Mouse (Mus musculus) hindbrain, postnatal 0 days (tissue): ENCODE results near the gene Ahnak2. TPM values are rescaled to one million over a fixed set of nuclear protein-coding genes. Genes with fewer than 3 reads are reported as not detected.

Experiments used
- ATAC-seq: fragments of 200-750 bp; cut with Nextera tagmentation; 2 replicates; pipeline ENCODE4 v1.8.0; 2017; ENCODE audit warnings: mild to moderate bottlenecking, moderate TSS enrichment, moderate library complexity
- DNase-seq: peaks from one replicate; pipeline ENCODE4 v3.0.0-alpha.2; 2015; ENCODE audit warnings: low spot score
- H3K27ac ChIP-seq: fragments of 300-500 bp; sonication (generic); 2 replicates; pipeline ENCODE4 v1.5.1; 2014; ENCODE audit warnings: mild to moderate bottlenecking
- H3K27me3 ChIP-seq: fragments of 300-500 bp; sonication (generic); 2 replicates; pipeline ENCODE4 v1.6.1; 2014; ENCODE audit warnings: low read length, mixed read lengths; ENCODE audit not compliant: insufficient read depth
- H3K36me3 ChIP-seq: fragments of 300-500 bp; sonication (generic); 2 replicates; pipeline ENCODE4 v1.6.1; 2014; ENCODE audit warnings: low read length, mixed read lengths; ENCODE audit not compliant: insufficient read depth
- H3K4me1 ChIP-seq: fragments of 300-500 bp; sonication (generic); 2 replicates; pipeline ENCODE4 v1.6.1; 2014; ENCODE audit warnings: antibody characterized with exemption, low read length, mixed read lengths; ENCODE audit not compliant: insufficient read depth
- H3K4me2 ChIP-seq: fragments of 300-500 bp; sonication (generic); 2 replicates; pipeline ENCODE4 v1.6.1; 2014; ENCODE audit warnings: low read depth, mild to moderate bottlenecking, low read length, moderate library complexity, mixed read lengths
- H3K4me3 ChIP-seq: fragments of 300-500 bp; sonication (generic); 2 replicates; pipeline ENCODE4 v1.5.1; 2014; ENCODE audit warnings: low read length
- H3K9ac ChIP-seq: fragments of 300-500 bp; sonication (generic); replicated peaks from 2 replicates; pipeline ENCODE4 v1.6.1; 2014; ENCODE audit warnings: mild to moderate bottlenecking, low read length, moderate library complexity, mixed read lengths
- H3K9me3 ChIP-seq: fragments of 300-500 bp; sonication (generic); 2 replicates; pipeline ENCODE4 v1.6.1; 2016; ENCODE audit warnings: low read length, mixed read lengths
- CTCF ChIP-seq: IDR thresholded peaks from 2 replicates; pipeline ENCODE4 v1.5.1; 2016; ENCODE audit warnings: antibody characterized with exemption, control low read depth, low read depth
- WGBS: fragments of 180-500 bp; shearing (Covaris S2); extraction: QIAGEN DNeasy Blood & Tissue Kit; methylation state at CpG from one replicate; pipeline ENCODE4 v1.1.7; 2014; 5-methylcytosine and 5-hydroxymethylcytosine counted together
- polyA plus RNA-seq: library from polyadenylated mRNA; unstranded; fragments of >200 nt; fragmentation: Nextera tagmentation; extraction: Ambion mirVana; gene quantifications from 2 replicates; pipeline ENCODE4 v1.2.1, GENCODE M21; 2015
- total RNA-seq: library from RNA; depleted of rRNA; stranded (reverse); fragments of >200 nt; gene quantifications from 2 replicates; pipeline ENCODE4 v1.2.3, GENCODE M21; 2014

Ahnak2 gene
- total and polyA plus RNA-seq, 2 experiments from 2014 or later = 3.3 to 7.7 TPM

GRCm38 (mm10) chr12:112768166-112768565 is 34.3 kb downstream of the Ahnak2 start:
- Histone ChIP-seq H3K4me1 (no peaks in the 10 kb centered on the region), H3K27ac (no peak overlapping the region), H3K36me3 (no peaks in the 10 kb centered on the region), H3K27me3 (no peaks in the 10 kb centered on the region), H3K4me3 (no peak overlapping the region), H3K9me3 (no peaks in the 10 kb centered on the region), H3K9ac (no peak overlapping the region), H3K4me2 (no peak overlapping the region)
- TF ChIP-seq CTCF = no peak
- WGBS = 90% methylated on average over 8 of the region's 8 CpGs
- DNase-seq (no peak), ATAC-seq (no peak)

GRCm38 (mm10) chr12:112767036-112767890 is 35.2 kb downstream of the Ahnak2 start:
- Histone ChIP-seq H3K27ac (no peak overlapping the region), H3K9ac (no peak overlapping the region), H3K4me3 (no peak overlapping the region), H3K4me1 (no peaks in the 10 kb centered on the region), H3K9me3 (no peaks in the 10 kb centered on the region), H3K4me2 (no peak overlapping the region), H3K27me3 (no peaks in the 10 kb centered on the region), H3K36me3 (no peaks in the 10 kb centered on the region)
- WGBS = 87% methylated on average over 16 of the region's 16 CpGs
- TF ChIP-seq CTCF = no peak
- no peak for ATAC-seq
- no peak for DNase-seq

- Histone ChIP-seq H3K9ac (no peak overlapping the region), H3K4me2 (no peak overlapping the region), H3K27me3 (no peaks in the 10 kb centered on the region), H3K4me3 (no peak overlapping the region), H3K36me3 (no peaks in the 10 kb centered on the region), H3K9me3 (no peaks in the 10 kb centered on the region), H3K27ac (no peak overlapping the region), H3K4me1 (no peaks in the 10 kb centered on the region)
- WGBS = 86% methylated on average over 7 of the region's 7 CpGs
- ATAC-seq (no peak), DNase-seq (no peak)
- no peak for TF ChIP-seq CTCF
These were observed 35.9 kb downstream of the Ahnak2 start for GRCm38 (mm10) chr12:112766586-112766985.

GRCm38 (mm10) chr12:112764991-112765390 is 37.5 kb downstream of the Ahnak2 start:
- no peak overlapping the region for H3K9ac ChIP-seq
- no peak overlapping the region for H3K27ac ChIP-seq
- no peaks in the 10 kb centered on the region for H3K36me3 ChIP-seq
- ATAC-seq = no peak
- H3K4me2 ChIP-seq = no peak overlapping the region
- no peaks in the 10 kb centered on the region for H3K9me3 ChIP-seq
- no peak overlapping the region for H3K4me3 ChIP-seq
- H3K4me1 ChIP-seq = no peaks in the 10 kb centered on the region
- no peaks in the 10 kb centered on the region for H3K27me3 ChIP-seq
- no peak for DNase-seq
- no peak for TF ChIP-seq CTCF
- WGBS = 93% methylated on average over 7 of the region's 7 CpGs

- Histone ChIP-seq H3K4me3 (no peak overlapping the region), H3K9ac (no peak overlapping the region), H3K27ac (no peak overlapping the region), H3K9me3 (no peaks in the 10 kb centered on the region), H3K36me3 (no peaks in the 10 kb centered on the region), H3K4me1 (no peaks in the 10 kb centered on the region), H3K4me2 (no peak overlapping the region), H3K27me3 (no peaks in the 10 kb centered on the region)
- 80% methylated on average over 5 of the region's 5 CpGs for WGBS
- ATAC-seq (no peak), DNase-seq (no peak)
- no peak for TF ChIP-seq CTCF
These were observed 38.3 kb downstream of the Ahnak2 start for GRCm38 (mm10) chr12:112764141-112764540.

- H3K4me3 ChIP-seq = no peak overlapping the region
- no peak overlapping the region for H3K27ac ChIP-seq
- no peaks in the 10 kb centered on the region for H3K36me3 ChIP-seq
- no peak for DNase-seq
- H3K4me2 ChIP-seq = no peak overlapping the region
- H3K27me3 ChIP-seq = no peaks in the 10 kb centered on the region
- 83% methylated on average over 4 of the region's 4 CpGs for WGBS
- H3K9ac ChIP-seq = no peak overlapping the region
- no peaks in the 10 kb centered on the region for H3K4me1 ChIP-seq
- TF ChIP-seq CTCF = no peak
- no peak for ATAC-seq
- H3K9me3 ChIP-seq = no peaks in the 10 kb centered on the region
These were observed 39.3 kb downstream of the Ahnak2 start for GRCm38 (mm10) chr12:112763176-112763575.

- H3K27ac ChIP-seq = no peak overlapping the region
- ATAC-seq = no peak
These were observed 40.4 kb downstream of the Ahnak2 start for GRCm38 (mm10) chr12:112762018-112762417.

More at GRCm38 (mm10) chr12:112762018-112762417, 40.4 kb downstream of the Ahnak2 start:
- WGBS = 89% methylated on average over 3 of the region's 3 CpGs
- no peaks in the 10 kb centered on the region for H3K4me1 ChIP-seq
- no peak overlapping the region for H3K9ac ChIP-seq
- no peak overlapping the region for H3K4me2 ChIP-seq
- no peak for TF ChIP-seq CTCF
- no peak for DNase-seq
- H3K27me3 ChIP-seq = no peaks in the 10 kb centered on the region
- H3K9me3 ChIP-seq = no peaks in the 10 kb centered on the region
- H3K36me3 ChIP-seq = no peaks in the 10 kb centered on the region
- H3K4me3 ChIP-seq = no peak overlapping the region
